Mouse (Mus musculus) heart, adult 2 months (tissue): ENCODE results near the gene Hnrnpm.

Experiments
- CTCF ChIP-seq: fragments of 200-600 bp; IDR thresholded peaks from 2 replicates; pipeline ENCODE4 v1.8.1; 2022; ENCODE audit warnings: antibody characterized with exemption, mild to moderate bottlenecking, moderate library complexity
- POLR2A ChIP-seq: fragments of 200-500 bp; IDR thresholded peaks from 2 replicates; pipeline ENCODE4 v1.6.1; 2011; ENCODE audit warnings: mild to moderate bottlenecking, low read depth, low read length, control low read depth; ENCODE audit not compliant: insufficient read depth

- no peak for TF ChIP-seq POLR2A
- TF ChIP-seq CTCF = no peak
These were observed 26.6 kb upstream of the Hnrnpm start for GRCm38 (mm10) chr17:33713271-33713670.
